Mouse (Mus musculus): ENCODE data around the gene Gm2030. TPM values are rescaled to one million over a fixed set of nuclear protein-coding genes. Genes with fewer than 3 reads are reported as not detected.
"Not testable (repeated sequence)": the region's sequence is repeated elsewhere in the genome, so short reads cannot be mapped to it uniquely, and the experiment has no call there.

Gm2030 gene
- polyA plus RNA-seq (2012) = not detected in 2 replicates

GRCm38 (mm10) chrX:26309944-26310343 is at the start of gene Gm2030:
TSS of gene Gm2030 (minus strand) at chrX:26310044.
- not testable (repeated sequence) for H3K36me3 ChIP-seq (ENCODE audit: control insufficient read depth); H3K4me3 ChIP-seq (replicated peaks); H3K27me3 ChIP-seq (ENCODE audit: control insufficient read depth); H3K4me1 ChIP-seq (ENCODE audit: control insufficient read depth); H3K9me3 ChIP-seq (ENCODE audit: control insufficient read depth, low read length)

Other genes with a start within 250 kb of the Gm2030 start
- gene Gm2012, start 78.7 kb downstream of the Gm2030 start, polyA plus RNA-seq (2012) = not detected in 2 replicates
- not detected in 2 replicates for gene Slx, start 235.5 kb upstream of the Gm2030 start, polyA plus RNA-seq (2012)

All from erythroblast, embryonic 14.5 days (primary cell).